Mouse (Mus musculus): ENCODE data around the gene Dis3l2. TPM values are rescaled to one million over a fixed set of nuclear protein-coding genes. Genes with fewer than 3 reads are reported as not detected.

The Dis3l2 gene
- polyA plus RNA-seq, 1 experiment = 13.8 TPM

- no peak for TF ChIP-seq CTCF (IDR thresholded peaks at IDR 0.05; ENCODE audit: insufficient read depth, low read length)
- TF ChIP-seq POLR2A (IDR thresholded peaks at IDR 0.05; ENCODE audit: borderline replicate concordance, extremely low read depth, low read depth, low read length) = no peak
- Histone ChIP-seq H3K4me1 (ENCODE audit: control insufficient read depth, insufficient read depth, low read length) (no peaks in the 10 kb centered on the region), H3K4me3 (replicated peaks; ENCODE audit: extremely low read depth, low read depth, low read length) (no peak overlapping the region)
- DNase-seq = peak; percentile 53
- 55% methylated on average over 3 of the region's 3 CpGs for WGBS
These were observed 308.1 kb downstream of the Dis3l2 start for GRCm38 (mm10) chr1:87011718-87012117.

DNA sequence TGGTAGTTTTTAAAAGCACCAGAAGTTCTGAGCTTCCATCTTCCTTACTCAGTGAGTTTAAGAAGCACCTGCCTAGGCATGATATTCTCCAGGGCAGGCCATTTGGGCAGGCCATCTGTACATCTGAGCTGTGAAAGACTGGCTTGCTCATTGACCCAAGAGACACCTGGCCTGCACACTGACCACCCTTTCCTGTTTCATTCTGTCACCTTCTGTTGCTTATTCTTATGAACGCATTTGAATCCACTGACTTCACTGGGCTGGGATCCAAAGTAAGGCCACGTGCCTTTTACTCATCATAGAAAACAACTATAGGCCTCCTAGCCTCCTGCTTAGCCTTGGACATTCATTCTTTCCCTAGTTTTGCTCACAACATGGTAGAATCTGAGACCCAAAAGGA is 309.0 kb downstream of the Dis3l2 start:
- 77% methylated on average over 2 of the region's 2 CpGs for WGBS
- Histone ChIP-seq H3K4me3 (replicated peaks; ENCODE audit: extremely low read depth, low read depth, low read length) (no peak overlapping the region), H3K4me1 (ENCODE audit: control insufficient read depth, insufficient read depth, low read length) (no peaks in the 10 kb centered on the region)
- no peak for DNase-seq
- TF ChIP-seq CTCF (IDR thresholded peaks at IDR 0.05; ENCODE audit: insufficient read depth, low read length) = no peak
- no peak for TF ChIP-seq POLR2A (IDR thresholded peaks at IDR 0.05; ENCODE audit: borderline replicate concordance, extremely low read depth, low read depth, low read length)

DNA sequence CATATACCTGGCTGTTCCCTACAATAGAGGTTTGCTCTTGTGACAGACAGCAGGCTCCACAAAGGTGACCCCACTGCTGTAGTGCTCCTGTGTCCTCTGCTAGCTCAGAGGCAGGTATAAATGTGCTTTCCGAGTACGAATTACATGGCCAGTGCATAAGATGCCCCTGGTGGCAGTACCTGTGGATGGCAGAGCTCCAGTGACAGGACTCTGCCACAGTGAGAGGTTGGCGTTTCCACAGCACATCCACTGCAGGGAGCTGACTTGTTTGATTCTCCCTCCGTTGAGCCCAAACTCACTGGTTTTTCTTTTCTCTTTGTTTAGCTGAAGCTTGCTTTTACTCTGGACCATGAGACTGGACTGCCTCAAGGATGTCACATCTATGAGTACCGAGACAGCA is 317.1 kb downstream of the Dis3l2 start:
- Histone ChIP-seq H3K4me3 (replicated peaks; ENCODE audit: extremely low read depth, low read depth, low read length) (no peak overlapping the region), H3K4me1 (ENCODE audit: control insufficient read depth, insufficient read depth, low read length) (peaks cover 3% of the 10 kb centered on the region; the same call in 1 of the 2 replicates)
- DNase-seq = no peak
- WGBS = 87% methylated on average over 5 of the region's 5 CpGs
- no peak for TF ChIP-seq CTCF (IDR thresholded peaks at IDR 0.05; ENCODE audit: insufficient read depth, low read length)
- TF ChIP-seq POLR2A (IDR thresholded peaks at IDR 0.05; ENCODE audit: borderline replicate concordance, extremely low read depth, low read depth, low read length) = no peak

DNA sequence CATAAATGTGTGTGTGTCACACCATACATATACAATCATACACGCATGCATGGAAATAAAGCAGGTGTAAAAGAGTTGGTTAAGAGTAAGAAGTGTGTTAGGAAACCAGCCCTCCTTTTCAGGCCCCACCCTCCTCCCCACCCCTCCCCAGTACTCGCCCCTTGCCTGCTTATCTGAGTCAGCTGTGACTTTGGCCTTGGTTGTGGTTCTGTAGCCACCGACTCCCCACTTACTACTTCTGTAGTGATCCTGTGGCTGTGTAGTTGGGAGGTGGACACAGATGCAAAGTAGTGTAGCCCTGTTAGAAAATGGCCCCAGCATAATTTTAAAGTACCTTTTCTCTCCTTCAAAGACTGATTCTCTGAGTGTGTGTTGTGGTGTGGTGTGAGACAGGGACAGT is 318.0 kb downstream of the Dis3l2 start:
- TF ChIP-seq POLR2A (IDR thresholded peaks at IDR 0.05; ENCODE audit: borderline replicate concordance, extremely low read depth, low read depth, low read length) (no peak), CTCF (IDR thresholded peaks at IDR 0.05; ENCODE audit: insufficient read depth, low read length) (no peak)
- Histone ChIP-seq H3K4me3 (replicated peaks; ENCODE audit: extremely low read depth, low read depth, low read length) (no peak overlapping the region), H3K4me1 (ENCODE audit: control insufficient read depth, insufficient read depth, low read length) (peaks cover 3% of the 10 kb centered on the region; the same call in 1 of the 2 replicates)
- no peak for DNase-seq
- 73% methylated on average over 3 of the region's 3 CpGs for WGBS

DNA sequence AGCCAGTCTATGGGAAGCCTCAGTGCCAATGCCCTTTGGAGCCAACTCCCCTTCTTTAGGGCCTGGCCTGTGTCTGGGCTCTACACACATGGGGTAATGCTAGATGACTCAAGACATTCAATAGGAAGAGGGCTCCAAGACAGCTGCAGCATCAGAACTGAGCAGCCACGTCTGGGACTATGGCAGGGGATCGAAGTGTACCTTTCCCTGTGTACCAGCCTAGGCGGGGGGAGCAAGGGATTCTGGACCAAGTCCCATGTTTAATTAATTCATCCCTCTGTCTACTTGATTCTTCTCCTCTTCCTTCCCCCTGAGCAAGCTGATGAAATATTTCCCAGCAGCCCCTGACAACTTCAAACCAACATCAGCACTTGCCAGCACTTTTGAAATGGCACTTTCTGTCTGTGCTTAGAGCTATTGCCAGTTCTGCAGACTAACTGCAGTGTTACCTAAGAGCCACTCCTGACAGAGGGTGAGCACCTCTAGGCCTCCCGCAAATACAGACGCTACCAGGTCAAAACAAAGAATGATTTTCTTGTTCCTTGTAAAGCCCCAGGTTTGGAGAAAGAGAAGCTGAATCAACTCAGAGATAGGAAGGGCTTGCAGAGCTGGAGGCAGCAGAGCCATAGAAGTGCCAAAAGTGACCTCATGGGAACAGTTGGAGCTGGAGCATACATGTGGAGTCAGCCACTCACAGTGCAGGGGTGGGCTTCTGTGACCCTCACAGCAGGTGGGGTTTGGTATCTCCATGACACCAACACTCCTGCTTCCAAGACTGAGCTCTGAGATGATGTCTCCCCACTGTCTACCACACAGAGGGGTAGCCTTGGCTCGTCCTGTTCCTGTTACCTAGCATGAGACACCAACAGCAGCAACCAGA is 319.9 kb downstream of the Dis3l2 start:
- DNase-seq = peak; percentile 33
- H3K4me1 ChIP-seq (ENCODE audit: control insufficient read depth, insufficient read depth, low read length) = peaks cover 3% of the 10 kb centered on the region
- TF ChIP-seq CTCF (IDR thresholded peaks at IDR 0.05; ENCODE audit: insufficient read depth, low read length) (no peak), POLR2A (IDR thresholded peaks at IDR 0.05; ENCODE audit: borderline replicate concordance, extremely low read depth, low read depth, low read length) (no peak)
- no peak overlapping the region for H3K4me3 ChIP-seq (replicated peaks; ENCODE audit: extremely low read depth, low read depth, low read length)
- 79% methylated on average over 6 of the region's 6 CpGs for WGBS

DNA sequence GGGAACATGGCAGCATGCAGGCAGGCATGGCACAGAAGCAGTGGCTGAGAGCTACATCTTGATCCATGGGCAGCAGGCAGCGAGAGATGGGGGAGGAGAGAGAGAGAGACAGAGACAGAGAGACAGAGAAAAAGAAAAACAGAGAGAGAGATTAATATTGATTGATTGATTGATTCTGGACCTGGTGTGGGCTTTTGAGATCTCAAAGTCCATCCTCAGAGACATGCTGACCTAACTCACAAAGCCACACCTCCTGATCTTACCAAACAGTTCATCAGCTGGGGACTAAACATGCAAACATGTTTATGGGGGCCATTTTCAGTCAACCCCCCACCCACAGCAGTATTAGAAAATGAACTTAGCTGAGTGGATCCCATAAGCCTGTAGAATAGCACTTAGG is 321.4 kb downstream of the Dis3l2 start:
- Histone ChIP-seq H3K4me3 (replicated peaks; ENCODE audit: extremely low read depth, low read depth, low read length) (no peak overlapping the region), H3K4me1 (ENCODE audit: control insufficient read depth, insufficient read depth, low read length) (peaks cover 6% of the 10 kb centered on the region)
- 100% methylated on average over 1 of the region's 1 CpGs for WGBS
- TF ChIP-seq CTCF (IDR thresholded peaks at IDR 0.05; ENCODE audit: insufficient read depth, low read length) = no peak
- TF ChIP-seq POLR2A (IDR thresholded peaks at IDR 0.05; ENCODE audit: borderline replicate concordance, extremely low read depth, low read depth, low read length) = no peak
- DNase-seq = no peak

- Histone ChIP-seq H3K4me3 (replicated peaks; ENCODE audit: extremely low read depth, low read depth, low read length) (no peak overlapping the region), H3K4me1 (ENCODE audit: control insufficient read depth, insufficient read depth, low read length) (peaks cover 3% of the 10 kb centered on the region)
- TF ChIP-seq CTCF (IDR thresholded peaks at IDR 0.05; ENCODE audit: insufficient read depth, low read length) (no peak), POLR2A (IDR thresholded peaks at IDR 0.05; ENCODE audit: borderline replicate concordance, extremely low read depth, low read depth, low read length) (no peak)
- DNase-seq = peak; percentile 71
- WGBS = 11% methylated on average over 2 of the region's 2 CpGs
These were observed 325.2 kb downstream of the Dis3l2 start for GRCm38 (mm10) chr1:87028786-87029185.

GRCm38 (mm10) chr1:87030652-87031051 is 327.0 kb downstream of the Dis3l2 start:
- Histone ChIP-seq H3K4me3 (replicated peaks; ENCODE audit: extremely low read depth, low read depth, low read length) (no peak overlapping the region), H3K4me1 (ENCODE audit: control insufficient read depth, insufficient read depth, low read length) (peaks cover 8% of the 10 kb centered on the region)
- WGBS = 76% methylated on average over 1 of the region's 1 CpGs
- DNase-seq = no peak
- TF ChIP-seq CTCF (IDR thresholded peaks at IDR 0.05; ENCODE audit: insufficient read depth, low read length) (no peak), POLR2A (IDR thresholded peaks at IDR 0.05; ENCODE audit: borderline replicate concordance, extremely low read depth, low read depth, low read length) (no peak)

GRCm38 (mm10) chr1:87032466-87032865 is 328.9 kb downstream of the Dis3l2 start:
- DNase-seq = no peak
- peaks cover 9% of the 10 kb centered on the region for H3K4me1 ChIP-seq (ENCODE audit: control insufficient read depth, insufficient read depth, low read length)
- 48% methylated on average over 7 of the region's 7 CpGs for WGBS

More at GRCm38 (mm10) chr1:87032466-87032865, 328.9 kb downstream of the Dis3l2 start:
- TF ChIP-seq CTCF (IDR thresholded peaks at IDR 0.05; ENCODE audit: insufficient read depth, low read length) (no peak), POLR2A (IDR thresholded peaks at IDR 0.05; ENCODE audit: borderline replicate concordance, extremely low read depth, low read depth, low read length) (no peak)
- H3K4me3 ChIP-seq (replicated peaks; ENCODE audit: extremely low read depth, low read depth, low read length) = no peak overlapping the region
